Mouse (Mus musculus) spleen, adult 2 months (tissue): ENCODE measurements around the gene Phactr1.

Experiments
- CTCF ChIP-seq: fragments of 200-500 bp; IDR thresholded peaks from 2 replicates; pipeline ENCODE4 v1.5.1; 2011; ENCODE audit warnings: mild to moderate bottlenecking, inconsistent platforms; ENCODE audit not compliant: insufficient read depth, insufficient read length, insufficient replicate concordance; ENCODE audit errors: extremely low read depth
- POLR2A ChIP-seq: fragments of 200-500 bp; IDR thresholded peaks from 2 replicates; pipeline ENCODE4 v1.6.1; 2011; ENCODE audit warnings: low read depth, low read length, inconsistent platforms

DNA sequence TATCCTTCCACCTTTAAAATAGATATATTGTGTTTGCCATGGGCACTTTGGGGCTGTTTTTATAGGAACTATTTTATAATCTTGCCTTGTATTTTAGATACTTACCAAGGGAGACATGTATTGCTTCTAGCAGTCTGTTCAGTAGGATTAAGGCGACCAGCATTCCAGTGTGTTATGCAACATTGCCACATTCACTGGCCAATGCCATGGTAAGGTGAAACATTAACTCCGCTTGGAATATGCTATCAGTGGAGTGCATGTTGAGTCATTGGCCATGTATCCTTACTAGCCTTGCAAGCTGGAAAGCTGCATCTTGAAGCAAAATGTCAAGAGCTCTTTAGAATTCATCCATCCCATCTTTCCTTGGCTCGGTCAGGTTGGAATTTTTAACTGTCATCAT is 43.6 kb downstream of the Phactr1 start:
- TF ChIP-seq CTCF (no peak), POLR2A (no peak)
